Mouse (Mus musculus): ENCODE data around the gene Tmem120b. TPM values are rescaled to one million over a fixed set of nuclear protein-coding genes. Genes with fewer than 3 reads are reported as not detected.

The Tmem120b gene
- polyA plus RNA-seq, 1 experiment from 2014 or later, result 12.9 TPM

GRCm38 (mm10) chr5:123148073-123148722 is 80.0 kb downstream of the Tmem120b start:
- Histone ChIP-seq H3K4me3 (replicated peaks) (no peak overlapping the region), H3K9ac (no peak overlapping the region), H3K27me3 (replicated peaks) (no peaks in the 10 kb centered on the region), H3K27ac (no peak overlapping the region; the same call in 1 of the 2 replicates), H3K4me1 (peaks cover 56% of the 10 kb centered on the region), H3K36me3 (peaks cover 36% of the 10 kb centered on the region), H3K4me2 (no peak overlapping the region), H3K9me3 (no peaks in the 10 kb centered on the region)
- WGBS, result 80% methylated on average over 25 of the region's 25 CpGs
- ATAC-seq (ENCODE audit: insufficient read depth, low FRiP score, low read depth), result no peak

- ATAC-seq (ENCODE audit: insufficient read depth, low FRiP score, low read depth), result peak; percentile 80
- Histone ChIP-seq H3K27me3 (replicated peaks) (no peaks in the 10 kb centered on the region), H3K9ac (no peak overlapping the region), H3K4me3 (replicated peaks) (peak overlapping the region; percentile 33), H3K27ac (peak overlapping the region; percentile 36), H3K9me3 (no peaks in the 10 kb centered on the region), H3K36me3 (peaks cover 48% of the 10 kb centered on the region), H3K4me2 (peak overlapping the region; percentile 55), H3K4me1 (peaks cover 48% of the 10 kb centered on the region)
- 4% methylated on average over 19 of the region's 19 CpGs for WGBS
Measured at GRCm38 (mm10) chr5:123149451-123150400, 81.5 kb downstream of the Tmem120b start.

GRCm38 (mm10) chr5:123150641-123151040 is 82.4 kb downstream of the Tmem120b start:
- Histone ChIP-seq H3K4me1 (peaks cover 39% of the 10 kb centered on the region), H3K4me3 (replicated peaks) (peak overlapping the region; percentile 33), H3K9me3 (no peaks in the 10 kb centered on the region), H3K9ac (no peak overlapping the region), H3K27ac (peak overlapping the region; percentile 62), H3K4me2 (peak overlapping the region; percentile 55), H3K36me3 (peaks cover 51% of the 10 kb centered on the region), H3K27me3 (replicated peaks) (no peaks in the 10 kb centered on the region)
- WGBS, result 28% methylated on average over 7 of the region's 7 CpGs
- ATAC-seq (ENCODE audit: insufficient read depth, low FRiP score, low read depth), result no peak

- Histone ChIP-seq H3K36me3 (peaks cover 53% of the 10 kb centered on the region), H3K9ac (no peak overlapping the region), H3K4me3 (replicated peaks) (peak overlapping the region; percentile 33; the same call in 1 of the 2 replicates), H3K27ac (peak overlapping the region; percentile 62), H3K9me3 (no peaks in the 10 kb centered on the region), H3K27me3 (replicated peaks) (no peaks in the 10 kb centered on the region), H3K4me1 (peaks cover 36% of the 10 kb centered on the region), H3K4me2 (peak overlapping the region; percentile 55)
- WGBS, result 20% methylated on average over 7 of the region's 7 CpGs
- no peak for ATAC-seq (ENCODE audit: insufficient read depth, low FRiP score, low read depth)
Measured at GRCm38 (mm10) chr5:123151077-123151476, 82.9 kb downstream of the Tmem120b start.

GRCm38 (mm10) chr5:123151707-123152362 is 83.6 kb downstream of the Tmem120b start:
- H3K4me3 ChIP-seq (replicated peaks), result no peak overlapping the region
- peaks cover 33% of the 10 kb centered on the region for H3K4me1 ChIP-seq
- ATAC-seq (ENCODE audit: insufficient read depth, low FRiP score, low read depth), result no peak
- WGBS, result 89% methylated on average over 19 of the region's 19 CpGs
- no peak overlapping the region for H3K4me2 ChIP-seq
- H3K9me3 ChIP-seq, result no peaks in the 10 kb centered on the region
- H3K27me3 ChIP-seq (replicated peaks), result no peaks in the 10 kb centered on the region
- peaks cover 52% of the 10 kb centered on the region for H3K36me3 ChIP-seq
- H3K9ac ChIP-seq, result no peak overlapping the region
- no peak overlapping the region for H3K27ac ChIP-seq

- no peak overlapping the region for H3K4me3 ChIP-seq (replicated peaks)
- H3K9me3 ChIP-seq, result no peaks in the 10 kb centered on the region
- no peak overlapping the region for H3K4me2 ChIP-seq
- WGBS, result 82% methylated on average over 1 of the region's 1 CpGs
- peaks cover 53% of the 10 kb centered on the region for H3K36me3 ChIP-seq
- no peaks in the 10 kb centered on the region for H3K27me3 ChIP-seq (replicated peaks)
- no peak overlapping the region for H3K9ac ChIP-seq
- H3K27ac ChIP-seq, result no peak overlapping the region
- ATAC-seq (ENCODE audit: insufficient read depth, low FRiP score, low read depth), result no peak
- peaks cover 33% of the 10 kb centered on the region for H3K4me1 ChIP-seq
Measured at GRCm38 (mm10) chr5:123152901-123153300, 84.7 kb downstream of the Tmem120b start.

- no peak overlapping the region for H3K4me2 ChIP-seq
Measured at GRCm38 (mm10) chr5:123155425-123155824, 87.2 kb downstream of the Tmem120b start.

GRCm38 (mm10) chr5:123156763-123157162 is 88.5 kb downstream of the Tmem120b start:
- Histone ChIP-seq H3K36me3 (peaks cover 81% of the 10 kb centered on the region), H3K4me2 (no peak overlapping the region), H3K27me3 (replicated peaks) (no peaks in the 10 kb centered on the region), H3K9ac (no peak overlapping the region), H3K9me3 (no peaks in the 10 kb centered on the region), H3K27ac (no peak overlapping the region), H3K4me1 (0 out of 2 replicates have a peak, but pooled peaks cover 3% of the 10 kb centered on the region), H3K4me3 (replicated peaks) (no peak overlapping the region)
- ATAC-seq (ENCODE audit: insufficient read depth, low FRiP score, low read depth), result no peak
- WGBS, result 89% methylated on average over 12 of the region's 12 CpGs

More at GRCm38 (mm10) chr5:123155425-123155824, 87.2 kb downstream of the Tmem120b start:
- H3K9ac ChIP-seq, result no peak overlapping the region
- no peak overlapping the region for H3K4me3 ChIP-seq (replicated peaks)
- ATAC-seq (ENCODE audit: insufficient read depth, low FRiP score, low read depth), result no peak; the same call in 1 of the 2 replicates
- WGBS, result 40% methylated on average over 7 of the region's 7 CpGs
- H3K27me3 ChIP-seq (replicated peaks), result no peaks in the 10 kb centered on the region
- no peak overlapping the region for H3K27ac ChIP-seq
- peaks cover 12% of the 10 kb centered on the region for H3K4me1 ChIP-seq
- peaks cover 67% of the 10 kb centered on the region for H3K36me3 ChIP-seq
- no peaks in the 10 kb centered on the region for H3K9me3 ChIP-seq

- H3K36me3 ChIP-seq, result peaks cover 80% of the 10 kb centered on the region
- no peaks in the 10 kb centered on the region for H3K4me1 ChIP-seq
- no peaks in the 10 kb centered on the region for H3K9me3 ChIP-seq
Measured at GRCm38 (mm10) chr5:123157972-123158371, 89.8 kb downstream of the Tmem120b start.

GRCm38 (mm10) chr5:123159446-123159845 is 91.2 kb downstream of the Tmem120b start:
- Histone ChIP-seq H3K27me3 (replicated peaks) (no peaks in the 10 kb centered on the region), H3K4me3 (replicated peaks) (no peak overlapping the region), H3K27ac (no peak overlapping the region), H3K4me2 (no peak overlapping the region), H3K9me3 (no peaks in the 10 kb centered on the region), H3K9ac (no peak overlapping the region), H3K4me1 (no peaks in the 10 kb centered on the region), H3K36me3 (peaks cover 84% of the 10 kb centered on the region)
- no peak for ATAC-seq (ENCODE audit: insufficient read depth, low FRiP score, low read depth)
- WGBS, result 91% methylated on average over 4 of the region's 4 CpGs

More at GRCm38 (mm10) chr5:123157972-123158371, 89.8 kb downstream of the Tmem120b start:
- H3K4me3 ChIP-seq (replicated peaks), result no peak overlapping the region
- WGBS, result 89% methylated on average over 4 of the region's 4 CpGs
- no peak for ATAC-seq (ENCODE audit: insufficient read depth, low FRiP score, low read depth)
- no peak overlapping the region for H3K9ac ChIP-seq
- H3K27ac ChIP-seq, result no peak overlapping the region
- H3K4me2 ChIP-seq, result no peak overlapping the region
- H3K27me3 ChIP-seq (replicated peaks), result no peaks in the 10 kb centered on the region

- no peaks in the 10 kb centered on the region for H3K27me3 ChIP-seq (replicated peaks)
- 95% methylated on average over 15 of the region's 15 CpGs for WGBS
- ATAC-seq (ENCODE audit: insufficient read depth, low FRiP score, low read depth), result no peak
- no peak overlapping the region for H3K4me3 ChIP-seq (replicated peaks)
- H3K36me3 ChIP-seq, result peaks cover 83% of the 10 kb centered on the region
- no peak overlapping the region for H3K27ac ChIP-seq
- H3K4me2 ChIP-seq, result no peak overlapping the region
- no peaks in the 10 kb centered on the region for H3K9me3 ChIP-seq
- no peaks in the 10 kb centered on the region for H3K4me1 ChIP-seq
- H3K9ac ChIP-seq, result no peak overlapping the region
Measured at GRCm38 (mm10) chr5:123159866-123160265, 91.7 kb downstream of the Tmem120b start.

All from stomach, embryonic 15.5 days (tissue).